Mouse (Mus musculus): ENCODE data around the gene Stk31.
"Not testable (repeated sequence)": the region's sequence is repeated elsewhere in the genome, so short reads cannot be mapped to it uniquely, and the experiment has no call there.

Stk31 gene

GRCm38 (mm10) chr6:49395316-49395715, at the start of gene Stk31:
Stk31 (plus strand) TSS chr6:49395604.
- DNase-seq (ENCODE audit: low read depth): no peak

GRCm38 (mm10) chr6:49349826-49350225, 45.6 kb upstream of the Stk31 start:
- DNase-seq (ENCODE audit: low read depth): no peak

GRCm38 (mm10) chr6:49354613-49355012, 40.8 kb upstream of the Stk31 start:
- no peak for DNase-seq (ENCODE audit: low read depth)

GRCm38 (mm10) chr6:49355171-49355570, 40.2 kb upstream of the Stk31 start:
- DNase-seq (ENCODE audit: low read depth): no peak

GRCm38 (mm10) chr6:49360420-49360819, 35.0 kb upstream of the Stk31 start:
- no peak for DNase-seq (ENCODE audit: low read depth)

GRCm38 (mm10) chr6:49367159-49368054, 28.0 kb upstream of the Stk31 start, which contains the start of gene Fam221a:
Fam221a (plus strand) TSS chr6:49367739.
- DNase-seq (ENCODE audit: low read depth): peak; percentile 81

- no peak for DNase-seq (ENCODE audit: low read depth)
Observed at GRCm38 (mm10) chr6:49368212-49368611, 27.2 kb upstream of the Stk31 start.

GRCm38 (mm10) chr6:49372705-49373104, 22.7 kb upstream of the Stk31 start:
- DNase-seq (ENCODE audit: low read depth): no peak

- DNase-seq (ENCODE audit: low read depth): no peak
Observed at GRCm38 (mm10) chr6:49373943-49374342, 21.5 kb upstream of the Stk31 start.

- no peak for DNase-seq (ENCODE audit: low read depth)
Observed at GRCm38 (mm10) chr6:49378328-49378727, 17.1 kb upstream of the Stk31 start.

- no peak for DNase-seq (ENCODE audit: low read depth)
Observed at GRCm38 (mm10) chr6:49394276-49394675, 1.1 kb upstream of the Stk31 start.

GRCm38 (mm10) chr6:49397466-49397865, 2.1 kb downstream of the Stk31 start:
- DNase-seq (ENCODE audit: low read depth): no peak

- DNase-seq (ENCODE audit: low read depth): peak; percentile 30
Observed at GRCm38 (mm10) chr6:49398365-49398764, 3.0 kb downstream of the Stk31 start.

GRCm38 (mm10) chr6:49410830-49411229, 15.4 kb downstream of the Stk31 start:
- DNase-seq (ENCODE audit: low read depth): no peak

GRCm38 (mm10) chr6:49412967-49413366, 17.6 kb downstream of the Stk31 start:
- DNase-seq (ENCODE audit: low read depth): not testable (repeated sequence)

- DNase-seq (ENCODE audit: low read depth): no peak
Observed at GRCm38 (mm10) chr6:49415971-49416370, 20.6 kb downstream of the Stk31 start.

- DNase-seq (ENCODE audit: low read depth): no peak
Observed at GRCm38 (mm10) chr6:49437306-49437705, 41.9 kb downstream of the Stk31 start.

GRCm38 (mm10) chr6:49458112-49458511, 62.7 kb downstream of the Stk31 start:
- no peak for DNase-seq (ENCODE audit: low read depth)

- DNase-seq (ENCODE audit: low read depth): no peak
Observed at GRCm38 (mm10) chr6:49483205-49483604, 87.8 kb downstream of the Stk31 start.

GRCm38 (mm10) chr6:49491526-49491925, 96.1 kb downstream of the Stk31 start:
- no peak for DNase-seq (ENCODE audit: low read depth)

GRCm38 (mm10) chr6:49519053-49519452, 123.6 kb downstream of the Stk31 start:
- DNase-seq (ENCODE audit: low read depth): no peak
